Mouse (Mus musculus) liver, embryonic 14.5 days (tissue): ENCODE measurements around the gene Prkci. TPM values are rescaled to one million over a fixed set of nuclear protein-coding genes. Genes with fewer than 3 reads are reported as not detected.

Experiments used
- ATAC-seq: fragments of 200-750 bp; cut with Nextera tagmentation; 2 replicates; pipeline ENCODE4 v1.8.0; 2017; ENCODE audit warnings: moderate number of reproducible peaks, mild to moderate bottlenecking, moderate library complexity; ENCODE audit not compliant: insufficient read depth
- DNase-seq, 3 experiments: peaks; one replicate each; pipeline ENCODE4 v3.0.0-alpha.2; 2012 to 2013; ENCODE audit warnings: low read depth in 3 of 3, low spot score in 3 of 3
- H3K27ac ChIP-seq: fragments of 300-500 bp; sonication (generic); 2 replicates; pipeline ENCODE4 v1.5.1; 2014; ENCODE audit warnings: moderate library complexity, mild to moderate bottlenecking, control low read depth, inconsistent platforms
- H3K27me3 ChIP-seq: fragments of 300-500 bp; sonication (generic); 2 replicates; pipeline ENCODE4 v1.6.1; 2014; ENCODE audit warnings: mild to moderate bottlenecking, low read length, moderate library complexity; ENCODE audit not compliant: control insufficient read depth, insufficient read depth
- H3K36me3 ChIP-seq: fragments of 300-500 bp; sonication (generic); replicated peaks from 2 replicates; pipeline ENCODE4 v1.6.1; 2014; ENCODE audit warnings: low read depth; ENCODE audit not compliant: control insufficient read depth, insufficient read depth
- H3K4me1 ChIP-seq, 2 experiments: fragments of 200-500 bp in 1 of 2; fragments of 300-500 bp in 1 of 2; sonication (generic) in 1 of 2; replicated peaks; 2 replicates each; pipeline ENCODE4 v1.6.1; 2012 to 2014; ENCODE audit warnings: antibody characterized with exemption in 1 of 2, inconsistent platforms in 1 of 2, low read length in 1 of 2; ENCODE audit not compliant: control insufficient read depth in 2 of 2, insufficient read depth in 2 of 2
- H3K4me2 ChIP-seq: fragments of 300-500 bp; sonication (generic); 2 replicates; pipeline ENCODE4 v1.6.1; 2014; ENCODE audit warnings: low read depth, mild to moderate bottlenecking, control low read depth, moderate library complexity
- H3K4me3 ChIP-seq, 2 experiments: fragments of 200-500 bp in 1 of 2; fragments of 300-500 bp in 1 of 2; sonication (generic) in 1 of 2; 2 replicates each; pipeline ENCODE4 v1.5.1; 2012 to 2014; ENCODE audit warnings: low read depth in 2 of 2, low read length in 2 of 2, mild to moderate bottlenecking in 2 of 2, control low read depth in 1 of 2, inconsistent platforms in 1 of 2, moderate library complexity in 1 of 2; ENCODE audit not compliant: insufficient read depth in 1 of 2
- H3K9ac ChIP-seq: fragments of 300-500 bp; sonication (generic); replicated peaks from 2 replicates; pipeline ENCODE4 v1.6.1; 2014; ENCODE audit warnings: mild to moderate bottlenecking, control low read depth, moderate library complexity
- H3K9me3 ChIP-seq: fragments of 300-500 bp; sonication (generic); 2 replicates; pipeline ENCODE4 v1.6.1; 2016; ENCODE audit warnings: low read length, mixed read lengths; ENCODE audit not compliant: control insufficient read depth
- CTCF ChIP-seq: IDR thresholded peaks from 2 replicates; pipeline ENCODE4 v1.5.1; 2016; ENCODE audit warnings: antibody characterized with exemption, low read depth, control low read depth
- EP300 ChIP-seq: IDR thresholded peaks from 2 replicates; pipeline ENCODE4 v1.6.1; 2016; ENCODE audit warnings: antibody characterized with exemption, low read depth
- WGBS: fragments of 180-500 bp; shearing (Covaris S2); extraction: QIAGEN DNeasy Blood & Tissue Kit; methylation state at CpG from one replicate; pipeline ENCODE4 v1.1.7; 2014; ENCODE audit not compliant: insufficient replicate concordance; 5-methylcytosine and 5-hydroxymethylcytosine counted together
- polyA plus RNA-seq, 2 experiments: library from polyadenylated mRNA; depleted of rRNA in 1 of 2; stranded (reverse) in 1 of 2; unstranded in 1 of 2; fragments of >200 nt; fragmentation: Nextera tagmentation in 1 of 2; extraction: Ambion mirVana in 1 of 2; gene quantifications; 2 replicates each; pipeline versions ENCODE4 v1.2.1 to v1.2.3; 2012 to 2014

The Prkci gene
- polyA plus RNA-seq, 2 experiments, result 4.6 to 5.3 TPM

DNA sequence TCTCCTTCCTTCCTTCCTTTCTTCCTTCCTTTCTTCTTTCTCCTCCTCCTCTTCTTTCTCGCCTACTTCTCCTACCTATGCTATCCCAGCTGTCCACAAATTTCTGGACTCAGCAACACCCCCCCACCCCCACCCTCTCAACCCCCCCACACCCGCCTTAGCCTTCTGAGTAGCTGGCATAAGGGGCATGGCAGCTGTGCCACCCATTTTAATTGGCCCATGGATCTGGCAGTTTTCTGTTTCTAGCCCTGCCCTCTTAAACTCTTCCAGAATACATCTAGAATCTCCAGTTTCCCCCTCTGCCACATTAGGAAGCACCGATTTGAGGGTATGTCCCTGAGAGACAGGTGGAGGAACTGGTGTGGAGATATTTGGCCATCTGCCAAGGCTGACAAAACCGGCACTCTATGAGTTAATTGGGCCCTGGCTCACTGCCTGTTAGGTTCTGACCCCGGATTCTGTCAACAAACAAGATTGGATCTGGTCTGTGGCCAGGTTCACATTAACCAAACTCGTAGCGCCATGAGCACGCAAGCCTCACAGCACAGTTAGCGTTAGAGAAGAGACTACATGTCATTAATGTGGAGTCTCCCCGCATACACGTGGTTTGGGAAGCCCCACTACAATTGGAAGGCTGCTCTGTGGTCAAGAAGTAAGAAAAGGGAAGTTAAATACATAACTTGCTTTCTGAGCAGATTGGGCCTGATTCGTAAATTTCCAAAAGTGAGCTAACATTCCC lies 88.1 kb downstream of the Prkci start:
- Histone ChIP-seq H3K4me3 (no peak overlapping the region), H3K4me2 (peak overlapping the region; percentile 22), H3K9me3 (no peaks in the 10 kb centered on the region), H3K27me3 (no peaks in the 10 kb centered on the region), H3K9ac (no peak overlapping the region), H3K4me1 (peaks cover 0 to 2% of the 10 kb centered on the region in 2 experiments; a peak in 1 of 4 replicates), H3K27ac (no peak overlapping the region), H3K36me3 (no peaks in the 10 kb centered on the region)
- WGBS, result 15% methylated on average over 12 of the region's 12 CpGs
- TF ChIP-seq CTCF, result no peak
- TF ChIP-seq EP300, result no peak
- DNase-seq, result no peak
- no peak for ATAC-seq

GRCm38 (mm10) chr3:31085000-31085399 lies 89.5 kb downstream of the Prkci start:
- Histone ChIP-seq H3K27me3 (no peaks in the 10 kb centered on the region), H3K9me3 (no peaks in the 10 kb centered on the region), H3K27ac (no peak overlapping the region), H3K9ac (no peak overlapping the region), H3K4me1 (0 out of 4 replicates have a peak, but pooled peaks cover 0 to under 1% of the 10 kb centered on the region in 2 experiments), H3K4me3 (no peak overlapping the region), H3K36me3 (no peaks in the 10 kb centered on the region), H3K4me2 (no peak overlapping the region)
- WGBS, result 63% methylated on average over 3 of the region's 3 CpGs
- ATAC-seq (no peak), DNase-seq (no peak)
- TF ChIP-seq CTCF, result no peak
- TF ChIP-seq EP300, result no peak

DNA sequence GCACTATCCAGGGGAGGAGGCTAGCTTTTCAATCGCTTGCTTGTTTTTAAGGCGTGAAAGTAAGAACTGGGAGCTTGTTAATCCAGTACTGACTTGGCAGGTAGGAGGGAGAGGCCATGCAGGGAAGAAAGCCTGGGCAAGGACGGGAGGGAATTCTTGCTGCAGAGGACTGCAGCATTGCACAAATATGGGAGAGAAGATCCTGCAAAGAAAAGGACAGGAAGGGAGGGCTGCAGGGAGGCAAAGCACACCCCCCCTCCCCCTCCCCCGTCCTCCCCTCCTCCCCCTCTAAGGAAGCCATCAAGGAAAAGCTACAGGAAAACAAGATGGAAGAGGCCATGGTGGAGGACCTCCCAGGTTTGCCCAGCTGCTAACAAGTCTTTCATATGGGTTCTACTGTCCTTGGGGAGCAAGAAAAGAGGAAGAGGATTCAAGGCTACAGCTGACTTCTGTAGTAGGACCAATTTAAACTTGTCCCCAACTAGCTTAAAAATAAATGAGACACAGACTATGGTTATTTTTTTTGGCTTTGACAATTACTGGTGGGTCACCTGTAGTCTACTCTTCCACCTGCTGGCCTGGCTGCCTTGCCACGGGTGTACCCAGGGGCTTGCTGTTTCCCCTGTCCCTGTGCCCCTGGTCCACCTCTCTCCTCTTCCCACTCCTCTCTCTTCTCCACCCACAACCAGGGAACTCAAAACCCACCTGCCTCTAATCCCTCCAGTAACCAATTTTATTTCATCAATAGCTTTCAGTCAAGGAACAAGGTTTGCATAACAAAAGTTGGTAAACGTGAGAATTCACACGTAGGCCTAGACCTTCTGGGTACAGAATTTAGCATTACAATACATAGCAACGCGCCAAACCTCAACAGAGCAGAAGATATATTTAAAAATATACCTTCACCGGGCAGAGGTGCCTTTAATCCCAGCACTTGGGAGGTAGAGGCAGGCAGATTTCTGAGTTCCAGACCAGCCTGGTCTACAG lies 93.5 kb downstream of the Prkci start:
- TF ChIP-seq EP300 (no peak), CTCF (no peak)
- H3K36me3 ChIP-seq, result no peaks in the 10 kb centered on the region
- H3K4me3 ChIP-seq, result no peak overlapping the region
- WGBS, result 45% methylated on average over 10 of the region's 10 CpGs
- H3K9ac ChIP-seq, result no peak overlapping the region
- DNase-seq (no peak), ATAC-seq (no peak)
- no peaks in the 10 kb centered on the region for H3K9me3 ChIP-seq
- H3K27me3 ChIP-seq, result no peaks in the 10 kb centered on the region
- no peak overlapping the region for H3K4me2 ChIP-seq
- H3K27ac ChIP-seq, result no peak overlapping the region
- peaks cover 14 to 18% of the 10 kb centered on the region in 2 experiments for H3K4me1 ChIP-seq

DNA sequence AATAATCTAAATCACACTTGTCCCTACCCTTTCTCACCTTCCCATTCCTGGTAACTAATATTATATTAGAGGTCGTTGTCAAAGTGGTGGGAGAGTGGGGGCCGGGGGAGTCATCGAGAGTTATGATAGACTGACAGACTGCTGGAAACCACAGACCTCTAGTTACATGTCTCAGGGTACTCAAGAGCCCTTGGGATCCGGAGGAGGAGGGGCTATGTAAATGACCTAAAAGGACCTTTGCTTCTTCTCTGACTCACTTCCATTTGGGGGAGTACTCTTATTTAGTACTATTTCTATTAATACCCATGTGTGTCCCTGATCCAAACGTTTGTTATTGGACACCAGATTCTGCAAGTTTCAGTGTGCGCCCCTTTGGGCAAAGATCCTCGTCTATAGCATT lies 94.4 kb downstream of the Prkci start:
- H3K9ac ChIP-seq, result no peak overlapping the region
- DNase-seq (no peak), ATAC-seq (no peak)
- H3K36me3 ChIP-seq, result no peaks in the 10 kb centered on the region
- H3K4me3 ChIP-seq, result no peak overlapping the region
- H3K4me2 ChIP-seq, result no peak overlapping the region
- TF ChIP-seq CTCF (no peak), EP300 (no peak)
- H3K9me3 ChIP-seq, result no peaks in the 10 kb centered on the region
- no peaks in the 10 kb centered on the region for H3K27me3 ChIP-seq
- H3K27ac ChIP-seq, result no peak overlapping the region
- peaks cover 14 to 18% of the 10 kb centered on the region in 2 experiments for H3K4me1 ChIP-seq
- WGBS, result 30% methylated on average over 7 of the region's 7 CpGs

- 2% methylated on average over 13 of the region's 13 CpGs for WGBS
- peak overlapping the region; percentile 75 for H3K4me2 ChIP-seq
- H3K4me1 ChIP-seq, result peaks cover 19 to 22% of the 10 kb centered on the region in 2 experiments
- no peak overlapping the region; the same call in 1 of the 2 replicates for H3K27ac ChIP-seq
- no peak for ATAC-seq
- H3K9me3 ChIP-seq, result no peaks in the 10 kb centered on the region
- peak overlapping the region; percentile 84 for H3K9ac ChIP-seq
- no peaks in the 10 kb centered on the region for H3K27me3 ChIP-seq
- TF ChIP-seq CTCF (no peak), EP300 (0 out of 2 replicates have a peak, but pooled peaks have one; percentile 9)
- H3K4me3 ChIP-seq, result peak overlapping the region; percentile 79 to 82
- peak in 1 of 3 experiments; percentile 44 for DNase-seq
- no peaks in the 10 kb centered on the region for H3K36me3 ChIP-seq
Observed at GRCm38 (mm10) chr3:31093196-31093595, 97.6 kb downstream of the Prkci start.
